Mouse (Mus musculus) MEL (cell line): Measurements from ENCODE around the gene Slc4a4. TPM values are rescaled to one million over a fixed set of nuclear protein-coding genes. Genes with fewer than 3 reads are reported as not detected.

Source experiments
- DNase-seq: peaks from one replicate; pipeline ENCODE4 v3.0.0; 2011; ENCODE audit warnings: low read depth, low spot score
- H3K27ac ChIP-seq: 2 replicates; pipeline ENCODE4 v1.5.1; 2012; ENCODE audit warnings: low read depth, mild to moderate bottlenecking, control low read depth, low read length, moderate library complexity; ENCODE audit not compliant: control insufficient read depth
- H3K27me3 ChIP-seq, 2 experiments: fragments of 150-350 bp in 1 of 2; sonication (generic) in 1 of 2; 2 replicates each; pipeline ENCODE4 v1.6.1; 2012; ENCODE audit warnings: low read length in 2 of 2, mild to moderate bottlenecking in 2 of 2, improper control_type of control experiment in 1 of 2, moderate library complexity in 1 of 2; ENCODE audit not compliant: insufficient read depth in 2 of 2, control insufficient read depth in 1 of 2
- H3K36me3 ChIP-seq, 2 experiments: 2 replicates each; pipeline ENCODE4 v1.6.1; 2012 to 2014; ENCODE audit warnings: low read length in 2 of 2, improper control_type of control experiment in 1 of 2, inconsistent platforms in 1 of 2, mild to moderate bottlenecking in 1 of 2; ENCODE audit not compliant: insufficient read depth in 2 of 2, control insufficient read depth in 1 of 2
- H3K4me1 ChIP-seq, 2 experiments: fragments of 150-350 bp in 1 of 2; sonication (generic) in 1 of 2; 2 replicates each; pipeline ENCODE4 v1.6.1; 2012; ENCODE audit warnings: low read length in 2 of 2, improper control_type of control experiment in 1 of 2, mild to moderate bottlenecking in 1 of 2; ENCODE audit not compliant: insufficient read depth in 2 of 2, control insufficient read depth in 1 of 2
- H3K4me3 ChIP-seq, 2 experiments: fragments of 150-350 bp in 1 of 2; sonication (generic) in 1 of 2; 2 replicates each; pipeline ENCODE4 v1.5.1; 2012; ENCODE audit warnings: low read depth in 2 of 2, low read length in 2 of 2, mild to moderate bottlenecking in 2 of 2, moderate library complexity in 2 of 2, control low read depth in 1 of 2, improper control_type of control experiment in 1 of 2; ENCODE audit not compliant: control insufficient read depth in 1 of 2, insufficient read depth in 1 of 2
- H3K79me2 ChIP-seq: 2 replicates; pipeline ENCODE4 v1.6.1; 2012; ENCODE audit warnings: mild to moderate bottlenecking, low read length, moderate library complexity; ENCODE audit not compliant: control insufficient read depth, poor library complexity, insufficient read depth
- H3K9ac ChIP-seq: 2 replicates; pipeline ENCODE4 v1.6.1; 2012; ENCODE audit warnings: low read depth, mild to moderate bottlenecking, control low read depth, low read length, moderate library complexity; ENCODE audit not compliant: control insufficient read depth, poor library complexity, severe bottlenecking
- H3K9me3 ChIP-seq: fragments of 150-350 bp; sonication (generic); replicated peaks from 2 replicates; pipeline ENCODE4 v1.6.1; 2012; ENCODE audit warnings: mild to moderate bottlenecking, low read length, improper control_type of control experiment, moderate library complexity; ENCODE audit not compliant: insufficient read depth
- BHLHE40 ChIP-seq: IDR thresholded peaks from 2 replicates; pipeline ENCODE4 v1.6.1; 2012; ENCODE audit warnings: low read depth, mild to moderate bottlenecking, inconsistent platforms, low read length, improper control_type of control experiment, borderline replicate concordance
- CHD2 ChIP-seq: IDR thresholded peaks from 2 replicates; pipeline ENCODE4 v1.6.1; 2011; ENCODE audit warnings: low read length, improper control_type of control experiment
- CTCF ChIP-seq, 3 experiments: IDR thresholded peaks in 2 of 3; conservative IDR thresholded peaks in 1 of 3; 2 replicates each; pipeline ENCODE4 v1.5.1; 2011 to 2012; ENCODE audit warnings: low read length in 3 of 3, low read depth in 2 of 3, mild to moderate bottlenecking in 2 of 3, improper control_type of control experiment in 1 of 3, inconsistent platforms in 1 of 3, mixed read lengths in 1 of 3, moderate library complexity in 1 of 3; ENCODE audit not compliant: control insufficient read depth in 1 of 3, insufficient read depth in 1 of 3, poor library complexity in 1 of 3, severe bottlenecking in 1 of 3
- E2F4 ChIP-seq: IDR thresholded peaks from 2 replicates; pipeline ENCODE4 v1.6.1; 2011; ENCODE audit warnings: low read depth, low read length, improper control_type of control experiment, borderline replicate concordance
- ELF1 ChIP-seq: IDR thresholded peaks from 2 replicates; pipeline ENCODE4 v1.6.1; 2014; ENCODE audit warnings: low read depth, mild to moderate bottlenecking, inconsistent platforms, low read length, improper control_type of control experiment, moderate library complexity
- ETS1 ChIP-seq: IDR thresholded peaks from 2 replicates; pipeline ENCODE4 v1.6.1; 2012; ENCODE audit warnings: low read depth, mild to moderate bottlenecking, inconsistent platforms, low read length, improper control_type of control experiment, moderate library complexity
- GABPA ChIP-seq: IDR thresholded peaks from 2 replicates; pipeline ENCODE4 v1.6.1; 2012; ENCODE audit warnings: low read depth, mild to moderate bottlenecking, inconsistent platforms, low read length, improper control_type of control experiment, moderate library complexity
- HCFC1 ChIP-seq: IDR thresholded peaks from 2 replicates; pipeline ENCODE4 v1.6.1; 2012; ENCODE audit warnings: low read depth, mild to moderate bottlenecking, inconsistent platforms, low read length, improper control_type of control experiment, moderate library complexity
- JUND ChIP-seq: IDR thresholded peaks from 2 replicates; pipeline ENCODE4 v1.6.1; 2011; ENCODE audit warnings: low read depth, mild to moderate bottlenecking, improper control_type of control experiment, low read length
- MAX ChIP-seq: IDR thresholded peaks from 2 replicates; pipeline ENCODE4 v1.6.1; 2011; ENCODE audit warnings: low read length, improper control_type of control experiment
- MAZ ChIP-seq: IDR thresholded peaks from 2 replicates; pipeline ENCODE4 v1.6.1; 2012; ENCODE audit warnings: low read depth, mild to moderate bottlenecking, inconsistent platforms, low read length, improper control_type of control experiment
- NRF1 ChIP-seq: IDR thresholded peaks from 2 replicates; pipeline ENCODE4 v1.6.1; 2014; ENCODE audit warnings: low read depth, mild to moderate bottlenecking, inconsistent platforms, low read length, improper control_type of control experiment, moderate library complexity; ENCODE audit not compliant: poor library complexity, insufficient read depth, severe bottlenecking
- POLR2A ChIP-seq, 2 experiments: IDR thresholded peaks; 2 replicates each; pipeline ENCODE4 v1.6.1; 2011 to 2012; ENCODE audit warnings: low read length in 2 of 2, mild to moderate bottlenecking in 2 of 2, control low read depth in 1 of 2, improper control_type of control experiment in 1 of 2, low read depth in 1 of 2, moderate library complexity in 1 of 2; ENCODE audit not compliant: control insufficient read depth in 1 of 2, insufficient read depth in 1 of 2, poor library complexity in 1 of 2
- RCOR1 ChIP-seq: IDR thresholded peaks from 2 replicates; pipeline ENCODE4 v1.6.1; 2012; ENCODE audit warnings: low read depth, mild to moderate bottlenecking, inconsistent platforms, low read length, improper control_type of control experiment
- SMC3 ChIP-seq: IDR thresholded peaks from 2 replicates; pipeline ENCODE4 v1.6.1; 2011; ENCODE audit warnings: low read depth, low read length, improper control_type of control experiment
- UBTF ChIP-seq: IDR thresholded peaks from 2 replicates; pipeline ENCODE4 v1.6.1; 2012; ENCODE audit warnings: low read depth, mild to moderate bottlenecking, inconsistent platforms, low read length, improper control_type of control experiment, moderate library complexity, borderline replicate concordance; ENCODE audit not compliant: insufficient read depth
- USF1 ChIP-seq: IDR thresholded peaks from 2 replicates; pipeline ENCODE4 v1.6.1; 2014; ENCODE audit warnings: low read depth, mild to moderate bottlenecking, inconsistent platforms, low read length, improper control_type of control experiment, moderate library complexity
- ZKSCAN1 ChIP-seq: IDR thresholded peaks from 2 replicates; pipeline ENCODE4 v1.6.1; 2012; ENCODE audit warnings: low read depth, mild to moderate bottlenecking, inconsistent platforms, low read length, improper control_type of control experiment, moderate library complexity
- ZMIZ1 ChIP-seq: IDR thresholded peaks from 2 replicates; pipeline ENCODE4 v1.6.1; 2012; ENCODE audit warnings: low read depth, mild to moderate bottlenecking, inconsistent platforms, low read length, improper control_type of control experiment, moderate library complexity
- polyA plus RNA-seq, 2 experiments: library from polyadenylated mRNA; stranded (reverse) in 1 of 2; unstranded in 1 of 2; fragments of >175 nt in 1 of 2; fragments of >200 nt in 1 of 2; gene quantifications; 2 replicates each; pipeline versions ENCODE4 v1.2.1 to v1.2.4; 2012; ENCODE audit warnings: low replicate concordance in 2 of 2, low read depth in 1 of 2; ENCODE audit not compliant: insufficient read length in 2 of 2, insufficient read depth in 1 of 2, missing spikeins in 1 of 2
- total RNA-seq: library from RNA; depleted of rRNA; stranded (reverse); fragments of 300-350 nt; gene quantifications from 2 replicates; pipeline ENCODE4 v1.2.3, GENCODE M21; 2012

Gene Slc4a4
- total and polyA plus RNA-seq, 3 experiments = not detected

- H3K79me2 ChIP-seq = no peaks in the 10 kb centered on the region
- no peaks in the 10 kb centered on the region for H3K9me3 ChIP-seq
- DNase-seq = no peak
- TF ChIP-seq ETS1 (no peak), NRF1 (no peak), UBTF (no peak), RCOR1 (no peak), SMC3 (no peak), MAZ (no peak), POLR2A (IDR thresholded peaks at IDR 0.05; ENCODE audit: control insufficient read depth in 1 of 2, insufficient read depth in 1 of 2, low read depth in 1 of 2, low read length in 2 of 2, poor library complexity in 1 of 2) (no peak), GABPA (no peak), USF1 (no peak), E2F4 (no peak)
- no peaks in the 10 kb centered on the region for H3K36me3 ChIP-seq
- no peak overlapping the region for H3K4me3 ChIP-seq
- H3K27ac ChIP-seq = no peak overlapping the region
- H3K27me3 ChIP-seq = no peaks in the 10 kb centered on the region
- no peaks in the 10 kb centered on the region for H3K4me1 ChIP-seq
- H3K9ac ChIP-seq = no peak overlapping the region
Measured at GRCm38 (mm10) chr5:89223061-89223740, 336.6 kb downstream of the Slc4a4 start.

- TF ChIP-seq MAX (no peak), CHD2 (no peak), BHLHE40 (no peak), CTCF (IDR thresholded peaks at IDR 0.05 in 2 of 3, conservative IDR thresholded peaks at IDR 0.05 in 1 of 3; ENCODE audit: control insufficient read depth in 1 of 3, insufficient read depth in 1 of 3, low read depth in 2 of 3, low read length in 3 of 3, poor library complexity in 1 of 3, severe bottlenecking in 1 of 3) (no peak), USF1 (no peak), ZKSCAN1 (no peak), JUND (no peak), MAZ (no peak), ZMIZ1 (no peak), HCFC1 (no peak), ELF1 (no peak)
- H3K4me1 ChIP-seq = no peaks in the 10 kb centered on the region
- H3K9me3 ChIP-seq = no peaks in the 10 kb centered on the region
- no peaks in the 10 kb centered on the region for H3K27me3 ChIP-seq
- DNase-seq = no peak
- no peak overlapping the region for H3K27ac ChIP-seq
- H3K9ac ChIP-seq = no peak overlapping the region
- no peak overlapping the region for H3K4me3 ChIP-seq
- no peaks in the 10 kb centered on the region for H3K36me3 ChIP-seq
- H3K79me2 ChIP-seq = no peaks in the 10 kb centered on the region
Measured at GRCm38 (mm10) chr5:89223744-89224368, 337.2 kb downstream of the Slc4a4 start.
